Mouse (Mus musculus) NIH3T3 (cell line): ENCODE measurements around the gene 1700001P01Rik.
A peak's percentile ranks its signal among the peaks of the same experiment; 100 is the strongest.
"Not testable (repeated sequence)": the region's sequence is repeated elsewhere in the genome, so short reads cannot be mapped to it uniquely, and the experiment has no call there.

Experiments
- DNase-seq: peaks from one replicate; pipeline ENCODE4 v3.0.0-alpha.2; 2012; ENCODE audit warnings: low read depth

1700001P01Rik gene

DNA sequence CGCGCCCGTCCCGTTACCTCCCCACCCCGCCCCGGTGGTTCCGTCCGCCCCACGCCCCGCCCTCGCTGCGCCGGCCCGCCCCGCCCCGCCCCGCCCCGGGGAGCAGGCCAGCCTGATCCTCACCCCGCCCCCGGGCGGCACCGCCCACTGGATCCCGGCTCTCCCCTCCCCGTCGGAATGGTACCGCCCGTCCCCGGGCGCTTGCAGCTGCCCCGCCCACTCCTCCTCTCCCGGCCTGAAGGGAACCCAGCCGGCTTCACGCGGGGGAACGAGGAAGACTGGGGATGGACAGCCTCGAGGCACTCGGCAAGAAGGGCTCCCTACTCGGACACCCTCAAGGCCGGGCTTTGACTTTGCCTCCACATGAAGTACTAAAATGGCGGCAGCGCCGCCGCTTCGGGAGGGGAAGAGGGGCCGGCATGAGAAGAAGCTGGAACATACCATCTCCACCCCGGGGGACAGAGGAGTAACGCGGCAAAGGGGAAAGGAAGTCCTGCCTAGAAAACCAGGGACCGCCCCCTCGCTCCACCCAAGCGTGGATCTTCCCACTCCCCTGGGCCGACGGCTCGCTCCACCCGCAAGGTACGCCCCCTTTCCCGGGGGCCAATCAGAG lies 30.9 kb downstream of the 1700001P01Rik start:
- peak; percentile 99 for DNase-seq

DNA sequence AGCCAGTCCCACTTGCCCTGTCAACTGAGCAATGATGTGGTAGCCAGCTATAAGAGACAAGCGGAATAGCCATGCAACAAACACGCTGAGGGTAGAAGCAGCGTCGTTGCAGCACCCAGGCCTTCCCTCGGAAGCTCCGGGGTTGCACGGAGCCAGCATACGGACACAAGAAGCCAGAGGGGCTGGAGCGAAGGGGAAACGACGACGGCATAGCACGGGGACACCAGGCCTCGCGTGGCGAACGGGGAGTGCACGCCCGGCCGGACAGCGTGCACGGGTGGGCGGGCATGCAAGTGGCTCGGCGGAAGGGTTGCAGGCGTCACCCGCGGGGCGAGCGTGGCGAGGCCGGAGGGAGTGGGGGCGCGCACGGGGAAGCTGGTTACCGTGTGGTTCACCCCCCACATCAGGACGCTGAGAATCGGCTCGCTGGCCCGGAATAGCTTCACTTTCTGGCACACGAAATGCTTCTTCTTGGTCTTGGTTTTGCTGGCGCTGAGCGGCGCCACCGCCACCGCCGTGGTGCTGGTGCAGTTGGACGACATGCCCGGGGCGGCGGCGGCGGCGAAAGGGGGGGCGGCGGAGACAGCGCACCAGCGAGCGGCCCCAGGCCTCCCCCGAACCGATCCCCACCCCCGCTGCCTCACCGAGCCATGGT lies 31.5 kb downstream of the 1700001P01Rik start, which contains the start of gene Pip4k2b:
Gene Pip4k2b, minus strand, starts transcription at position 642 of the 655 bp plus-strand sequence.
- DNase-seq = no peak

DNA sequence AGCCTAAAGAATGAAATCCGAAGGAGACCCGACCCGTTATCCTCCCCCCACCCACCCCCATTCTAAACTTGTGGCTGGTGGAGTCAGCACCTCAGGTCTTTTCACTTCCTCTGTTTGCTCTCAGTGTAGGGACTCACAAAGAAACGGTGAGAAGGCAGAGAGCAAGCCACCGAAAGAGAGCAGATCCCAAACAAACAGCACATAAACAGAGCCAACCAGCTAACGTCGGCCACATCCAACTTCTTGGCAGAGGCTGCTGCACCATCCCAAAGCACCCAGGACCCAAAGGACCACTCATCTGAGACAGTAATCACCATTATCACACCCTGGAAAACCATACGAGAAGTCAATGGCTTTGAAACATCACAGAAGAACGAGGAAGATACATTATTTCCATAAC lies 32.3 kb downstream of the 1700001P01Rik start:
- no peak for DNase-seq

DNA sequence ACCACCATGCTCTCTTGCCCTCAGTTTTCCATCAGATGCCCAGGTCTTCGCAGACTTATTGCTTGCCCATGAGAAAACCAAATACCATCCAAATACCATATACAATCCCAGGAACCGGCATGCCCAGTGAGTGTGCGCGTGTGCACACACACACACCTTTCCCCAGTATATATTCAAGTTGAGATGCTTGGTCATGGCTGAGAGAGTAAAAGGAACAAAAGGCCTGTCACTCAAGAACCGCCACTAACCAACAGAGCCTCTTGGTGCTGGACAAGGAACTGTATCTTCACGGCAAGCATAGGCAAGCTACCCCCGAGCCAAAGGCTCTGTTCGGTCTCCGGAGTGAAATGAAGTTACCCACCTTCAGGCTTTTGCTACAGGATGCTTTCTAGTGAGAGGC lies 33.1 kb downstream of the 1700001P01Rik start:
- no peak for DNase-seq

DNA sequence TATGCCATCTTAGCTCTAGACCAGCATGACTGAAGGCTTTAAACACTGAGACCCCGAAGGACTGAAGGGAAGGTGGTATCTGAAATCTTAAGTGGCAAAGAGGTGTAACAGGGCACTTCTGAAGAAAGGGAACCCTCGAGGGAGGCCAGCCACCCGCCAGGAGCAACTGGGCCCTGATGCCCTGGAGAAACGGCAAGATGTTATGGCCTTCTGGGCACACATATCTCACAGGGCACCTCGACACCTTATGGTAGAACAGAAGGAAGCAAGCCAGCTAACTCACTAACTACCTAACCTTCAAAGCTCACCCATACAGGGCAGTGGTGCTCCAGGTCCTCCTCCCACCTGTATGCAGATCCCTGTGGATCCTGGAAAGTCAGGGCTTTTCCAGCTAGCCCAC lies 33.6 kb downstream of the 1700001P01Rik start:
- DNase-seq = no peak

DNA sequence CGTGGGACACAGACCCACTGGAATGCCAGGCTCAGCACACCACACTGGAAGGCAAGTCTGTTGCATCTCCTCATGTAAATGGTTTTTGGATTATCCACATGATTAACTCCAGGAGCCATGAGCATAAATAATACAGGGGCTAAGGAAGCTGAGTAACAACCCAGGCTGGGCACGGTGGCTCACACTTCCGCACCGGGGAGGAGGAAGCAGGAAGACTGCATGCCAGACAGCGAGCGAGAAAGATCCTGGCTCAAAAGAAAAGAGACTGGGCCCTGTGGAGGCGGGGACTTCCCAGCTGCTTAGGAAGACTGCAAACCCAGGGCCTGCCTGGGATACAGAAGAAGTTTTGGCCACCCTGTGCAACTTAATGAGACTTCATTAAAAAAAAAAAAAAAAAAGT lies 35.5 kb downstream of the 1700001P01Rik start:
- peak; percentile 20 for DNase-seq

DNA sequence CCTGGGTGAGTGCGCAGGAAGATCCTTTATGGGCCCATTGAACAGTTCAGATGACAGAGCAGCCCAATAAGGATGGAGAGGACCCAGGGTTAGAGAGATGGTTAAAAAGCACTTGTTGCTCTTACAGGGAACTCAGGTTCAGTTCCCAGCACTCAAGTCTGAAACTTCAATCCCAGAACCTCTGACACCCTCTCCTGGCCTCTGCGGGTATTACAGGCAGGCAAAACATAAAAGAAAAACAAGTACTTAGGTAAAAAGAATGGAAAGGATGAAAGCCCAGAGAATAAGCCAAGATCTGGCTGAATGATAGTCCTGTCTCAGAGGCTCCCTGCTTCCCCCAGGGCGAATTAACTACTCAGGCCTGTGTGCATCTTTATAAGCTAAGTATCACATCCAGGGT lies 36.6 kb downstream of the 1700001P01Rik start:
- DNase-seq = peak; percentile 19

DNA sequence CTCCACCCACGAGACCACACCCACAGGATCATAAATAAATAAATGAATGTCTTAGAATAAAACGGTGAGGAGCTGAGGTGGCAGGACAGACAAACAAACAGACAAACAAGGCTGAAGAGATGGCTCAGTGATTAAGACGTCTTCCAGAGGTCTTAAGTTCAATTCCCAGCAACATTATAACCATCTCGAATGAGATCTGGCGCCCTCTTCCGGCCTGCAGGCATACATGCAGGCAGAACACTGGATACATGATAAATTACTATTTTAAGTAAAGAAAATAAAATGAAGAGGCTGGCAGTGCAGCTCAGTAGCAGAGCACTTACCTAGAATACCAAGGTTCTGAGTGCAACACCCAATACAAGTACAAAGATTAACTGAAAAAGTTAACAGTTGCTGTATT lies 37.0 kb downstream of the 1700001P01Rik start:
- peak; percentile 56 for DNase-seq

DNA sequence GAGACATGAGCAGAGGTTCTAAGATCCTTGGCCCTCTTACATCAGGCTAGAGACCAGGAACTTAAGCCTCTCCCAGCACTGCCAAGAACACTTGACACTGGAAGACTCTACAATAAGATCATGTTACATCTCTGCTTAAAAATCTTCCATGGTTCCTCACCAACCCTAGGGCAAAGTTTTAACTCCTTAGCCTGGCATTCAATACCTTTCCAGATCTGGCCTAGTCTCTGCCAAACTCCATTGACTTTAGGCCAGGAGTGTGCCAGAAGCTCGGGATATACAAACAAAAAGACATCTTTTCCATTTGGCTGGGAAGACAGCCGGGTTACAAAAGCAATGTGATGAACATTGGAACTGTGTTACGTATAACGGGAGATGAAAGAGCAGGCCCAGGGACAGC lies 38.1 kb downstream of the 1700001P01Rik start:
- DNase-seq = peak; percentile 59

DNA sequence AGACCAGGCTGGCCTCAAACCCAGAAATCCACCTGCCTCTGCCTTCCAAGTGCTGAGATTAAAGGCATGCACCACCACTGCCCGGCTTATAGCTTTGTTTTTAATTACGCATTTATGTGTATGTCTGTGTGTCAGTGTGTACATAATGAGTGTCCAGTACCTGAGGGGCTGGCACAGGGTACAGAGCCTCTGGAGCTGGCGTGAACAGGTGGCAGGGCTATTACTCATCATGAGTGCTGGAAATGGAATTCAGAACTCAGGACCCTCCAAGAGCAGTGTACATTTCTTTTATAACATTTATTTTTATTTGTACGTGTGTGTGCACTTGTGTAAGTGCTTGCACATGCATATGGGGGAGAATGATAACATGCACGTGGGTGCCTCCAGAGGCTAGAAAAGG lies 39.1 kb downstream of the 1700001P01Rik start:
- no peak for DNase-seq

DNA sequence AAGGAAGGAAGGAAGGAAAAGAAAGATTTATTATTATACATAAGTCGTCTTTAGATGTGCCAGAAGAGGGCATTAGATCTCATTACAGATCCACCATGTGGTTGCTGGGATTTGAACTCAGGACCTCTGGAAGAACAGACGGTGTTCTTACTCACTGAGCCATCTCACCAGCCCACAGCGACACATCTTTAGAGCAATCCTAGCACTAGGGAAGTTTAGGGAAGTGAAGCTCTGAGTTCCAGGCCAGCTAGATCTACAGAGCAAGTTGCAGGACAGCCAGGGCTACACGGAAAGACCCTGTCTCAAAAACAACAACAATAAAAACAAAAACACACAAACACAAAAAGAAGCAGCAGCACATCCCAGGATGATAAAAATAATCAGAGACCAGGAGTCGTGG lies 40.9 kb downstream of the 1700001P01Rik start:
- DNase-seq = not testable (repeated sequence)

DNA sequence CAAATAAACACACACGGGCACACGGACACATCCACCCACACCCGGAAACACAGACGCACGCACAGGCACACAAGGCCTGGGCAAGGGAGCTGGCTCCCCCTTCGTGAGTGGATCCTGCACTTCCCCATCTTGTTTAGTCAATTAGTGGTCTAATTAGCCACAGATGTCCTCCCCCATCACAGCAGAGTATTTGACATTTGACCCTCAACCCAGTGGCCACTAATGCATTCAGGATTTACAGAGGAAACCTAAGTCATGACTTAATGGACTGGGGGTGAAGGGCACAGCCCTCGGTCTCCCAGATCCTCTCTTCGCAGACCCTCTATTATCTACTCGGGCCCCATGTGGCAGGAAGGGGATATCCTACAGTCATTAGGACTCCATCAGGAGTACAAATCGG lies 42.0 kb downstream of the 1700001P01Rik start:
- DNase-seq = no peak

DNA sequence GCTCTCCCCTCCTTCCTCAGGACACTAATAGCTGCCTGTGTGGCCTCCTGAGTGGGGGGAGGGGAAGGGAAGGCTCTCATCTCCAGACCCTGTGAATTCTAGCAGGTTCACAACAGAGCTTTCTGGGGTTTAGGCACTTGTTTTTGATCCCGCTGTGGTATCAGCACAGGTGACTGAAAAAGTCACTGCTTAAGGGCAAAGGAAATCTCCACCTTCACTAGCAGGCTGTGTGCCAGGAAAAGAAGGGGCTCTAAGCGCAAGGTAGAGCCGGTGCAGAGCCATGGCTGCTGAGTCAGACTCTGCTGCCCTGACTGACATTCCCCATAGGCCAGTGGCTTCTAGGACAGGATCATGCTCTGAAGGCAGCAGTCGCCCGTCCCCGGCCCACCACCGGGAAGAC lies 47.0 kb downstream of the 1700001P01Rik start:
- DNase-seq = no peak

DNA sequence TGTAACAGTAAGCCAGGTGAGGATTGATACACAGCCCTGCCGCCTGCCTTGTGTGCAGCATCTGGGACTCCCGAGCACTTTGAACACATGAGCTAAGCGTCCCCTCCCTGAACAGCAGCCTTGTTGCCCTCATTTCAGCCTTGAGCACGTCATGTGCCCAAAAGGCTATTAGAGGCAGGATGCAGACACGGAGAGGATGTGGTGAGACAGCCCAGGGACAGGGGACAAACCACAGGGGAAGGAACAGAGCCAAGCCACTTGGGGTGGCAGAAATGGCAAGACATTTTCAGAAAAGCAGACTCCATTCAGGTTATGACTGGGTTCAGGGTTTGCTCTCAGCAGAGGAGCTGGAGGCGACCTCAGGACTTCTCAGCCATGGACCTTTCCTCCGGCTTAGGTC lies 47.4 kb downstream of the 1700001P01Rik start:
- DNase-seq = no peak

DNA sequence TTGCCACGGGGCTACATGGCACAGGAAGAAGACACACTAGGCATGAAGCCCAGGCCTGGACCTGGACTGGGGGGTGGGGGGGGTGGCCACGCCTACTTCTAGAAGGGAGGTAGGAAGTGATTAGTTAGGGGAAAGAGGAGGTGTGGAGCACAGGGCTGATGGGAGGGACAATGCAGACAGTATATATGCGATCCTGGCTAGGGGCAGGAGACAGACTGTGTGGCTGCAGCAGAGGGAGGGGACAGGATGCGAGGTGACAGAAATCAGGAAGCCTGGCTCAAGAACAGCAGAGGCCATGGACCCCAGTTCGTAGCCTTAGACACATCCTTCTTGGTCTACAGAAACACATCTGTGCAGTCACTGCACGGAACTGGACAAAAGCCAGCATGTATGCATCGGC lies 52.0 kb downstream of the 1700001P01Rik start:
- DNase-seq = no peak
